In the genomic region with DNA sequence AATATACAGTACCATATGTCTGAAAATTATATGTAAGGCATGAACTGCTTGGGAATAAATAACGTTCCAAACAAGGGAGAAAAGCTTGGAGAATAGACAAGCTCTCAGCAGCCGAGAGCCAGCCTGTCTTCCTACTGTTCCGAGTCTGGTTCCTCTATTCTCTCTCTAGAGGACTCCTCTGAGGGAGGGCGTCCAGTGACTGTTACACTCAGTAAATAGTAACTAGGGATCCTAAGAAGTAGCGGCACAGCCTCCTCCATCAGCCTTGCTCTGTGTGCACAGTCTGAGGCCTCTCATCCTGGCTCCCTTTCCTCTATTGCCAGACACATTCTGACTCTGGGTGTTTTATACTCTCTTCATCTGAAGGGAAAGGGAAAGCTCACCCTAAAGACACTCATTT, we compare ENCODE assay signal across 11 mouse cellular contexts.
A peak's percentile ranks its signal among the peaks of the same experiment; 100 is the strongest.
DNase-seq lines count a peak whose midpoint lies in the region; ATAC-seq and TF ChIP-seq lines count a peak whose summit lies in the region.
"Had no signal": no experiment of that assay in that cellular context is flagged by ENCODE, and none has a peak within 500 bp of the region (broad histone marks: within the 10 kb centered on the region; RNA-seq: fewer than 3 reads in every experiment).

No protein-coding gene starts in this region.

- TF ChIP-seq CTCF in Patski (IDR thresholded peaks at IDR 0.05) = no peak

- H3K9ac ChIP-seq in heart, embryonic 16.5 days (ENCODE audit: low read length) = no peak overlapping the region
- H3K9ac ChIP-seq in intestine, embryonic 15.5 days = no peak overlapping the region
- no peak overlapping the region for H3K9ac ChIP-seq in limb, embryonic 15.5 days
- H3K9ac ChIP-seq in heart, embryonic 12.5 days = no peak overlapping the region

- CTCF ChIA-PET in Patski (lab: Charles Lee) = interaction anchor here (1.1 to 2.1 kb wide), 6 partner anchors 10 to 33 kb away, joined by 3 to 6 read pairs (median 4); no protein-coding TSS in a partner anchor

- H3K4me1 ChIP-seq in heart, embryonic 16.5 days (ENCODE audit: control insufficient read depth, insufficient read depth, low read length) = peaks cover 21% of the 10 kb centered on the region
- H3K4me1 ChIP-seq in intestine, embryonic 15.5 days (replicated peaks) = peaks cover 25% of the 10 kb centered on the region
- peaks cover 27% of the 10 kb centered on the region for H3K4me1 ChIP-seq in limb, embryonic 15.5 days
- peaks cover 18% of the 10 kb centered on the region for H3K4me1 ChIP-seq in heart, embryonic 12.5 days (replicated peaks)

- POLR2A ChIA-PET in Patski (lab: Charles Lee) = interaction anchor here (1.1 to 2.1 kb wide), 2 partner anchors 49 to 53 kb away, joined by 3 to 6 read pairs; no protein-coding TSS in a partner anchor

- H3K27ac ChIP-seq in heart, embryonic 16.5 days (ENCODE audit: low read length) = peak overlapping the region; percentile 59
- H3K27ac ChIP-seq in intestine, embryonic 15.5 days = peak overlapping the region; percentile 81
- peak overlapping the region; percentile 8; the same call in 1 of the 2 replicates for H3K27ac ChIP-seq in limb, embryonic 15.5 days
- H3K27ac ChIP-seq in heart, embryonic 12.5 days (ENCODE audit: poor library complexity, severe bottlenecking) = no peak overlapping the region

- H3K36me3 ChIP-seq in heart, embryonic 16.5 days (ENCODE audit: control insufficient read depth, insufficient read depth) = no peaks in the 10 kb centered on the region; the same call in 1 of the 2 replicates
- H3K36me3 ChIP-seq in intestine, embryonic 15.5 days = no peaks in the 10 kb centered on the region
- peaks cover 8% of the 10 kb centered on the region for H3K36me3 ChIP-seq in limb, embryonic 15.5 days
- H3K36me3 ChIP-seq in heart, embryonic 12.5 days = peaks cover 10% of the 10 kb centered on the region; the same call in 1 of the 2 replicates

- DNase-seq in heart, adult 9 months (ENCODE audit: low spot score in 2 of 2) = no peak
- DNase-seq in Patski (ENCODE audit: low read depth, low spot score) = no peak
- no peak for DNase-seq in testis, postnatal 14 days (ENCODE audit: low spot score)
- DNase-seq in frontal cortex, postnatal 25 days (ENCODE audit: low spot score in 2 of 2) = no peak
- DNase-seq: cerebellum, adult 9-10 months; gastrocnemius, postnatal 10 days; right cerebral cortex, postnatal 4 days had no signal

- no peaks in the 10 kb centered on the region for H3K27me3 ChIP-seq in heart, embryonic 16.5 days (ENCODE audit: control insufficient read depth, insufficient read depth, low read length)
- H3K27me3 ChIP-seq in Patski = no peaks in the 10 kb centered on the region
- no peaks in the 10 kb centered on the region for H3K27me3 ChIP-seq in intestine, embryonic 15.5 days (replicated peaks)
- H3K27me3 ChIP-seq in limb, embryonic 15.5 days = no peaks in the 10 kb centered on the region
- H3K27me3 ChIP-seq in heart, embryonic 12.5 days (replicated peaks) = no peaks in the 10 kb centered on the region

- no peaks in the 10 kb centered on the region for H3K9me3 ChIP-seq in heart, embryonic 16.5 days (replicated peaks; ENCODE audit: control insufficient read depth, low read length)
- H3K9me3 ChIP-seq in intestine, embryonic 15.5 days = no peaks in the 10 kb centered on the region
- no peaks in the 10 kb centered on the region for H3K9me3 ChIP-seq in limb, embryonic 15.5 days
- H3K9me3 ChIP-seq in heart, embryonic 12.5 days (replicated peaks) = no peaks in the 10 kb centered on the region

- no peak overlapping the region for H3K4me3 ChIP-seq in heart, embryonic 16.5 days (ENCODE audit: low read length)
- no peak overlapping the region for H3K4me3 ChIP-seq in intestine, embryonic 15.5 days (replicated peaks)
- H3K4me3 ChIP-seq in limb, embryonic 15.5 days = no peak overlapping the region
- no peak overlapping the region for H3K4me3 ChIP-seq in heart, embryonic 12.5 days

- ATAC-seq in heart, embryonic 16.5 days (replicated peaks; ENCODE audit: extremely low read depth, insufficient read depth, low FRiP score) = no peak
- peak; percentile 63 for ATAC-seq in Patski
- peak; percentile 70 for ATAC-seq in intestine, embryonic 15.5 days
- peak; percentile 36; the same call in 1 of the 2 replicates for ATAC-seq in limb, embryonic 15.5 days (ENCODE audit: insufficient number of reproducible peaks, low FRiP score, low TSS enrichment, low read depth)
- no peak for ATAC-seq in heart, embryonic 12.5 days (ENCODE audit: insufficient number of reproducible peaks, low FRiP score)

- H3K4me2 ChIP-seq in heart, embryonic 16.5 days (ENCODE audit: low read depth, low read length) = no peak overlapping the region
- peak overlapping the region; percentile 20 for H3K4me2 ChIP-seq in intestine, embryonic 15.5 days (replicated peaks)
- no peak overlapping the region for H3K4me2 ChIP-seq in limb, embryonic 15.5 days
- no peak overlapping the region for H3K4me2 ChIP-seq in heart, embryonic 12.5 days

- WGBS in heart, embryonic 16.5 days = 64% methylated on average over 5 of the region's 5 CpGs
- WGBS in intestine, embryonic 15.5 days = 32% methylated on average over 5 of the region's 5 CpGs
- 58% methylated on average over 5 of the region's 5 CpGs for WGBS in limb, embryonic 15.5 days
- WGBS in heart, embryonic 12.5 days = 72% methylated on average over 5 of the region's 5 CpGs

- in situ Hi-C loops in Patski (cut with MboI; ENCODE audit: low pct_unique_long_range_greater_than_20kb) = loop anchor here (5.0 to 10.0 kb wide), 3 partner anchors 48 to 368 kb away; no protein-coding TSS in a partner anchor

Comparison
In these comparisons a context has a peak if more than half of its experiments do, and no peak if none do; other contexts are left out.
1. ATAC-seq: peak in Patski (single experiment), intestine, embryonic 15.5 days (single experiment) and limb, embryonic 15.5 days (single experiment); none in heart, embryonic 16.5 days (single experiment) and heart, embryonic 12.5 days (single experiment).